Mouse (Mus musculus) cerebellum, adult 2 months (tissue): ENCODE results near the gene Umad1.

ENCODE experiments used
- CTCF ChIP-seq: fragments of 200-500 bp; IDR thresholded peaks from 2 replicates; pipeline ENCODE4 v1.5.1; 2011; ENCODE audit warnings: low read depth, mild to moderate bottlenecking, control low read depth, low read length, moderate library complexity, borderline replicate concordance; ENCODE audit not compliant: insufficient read depth
- POLR2A ChIP-seq: fragments of 200-500 bp; IDR thresholded peaks from 2 replicates; pipeline ENCODE4 v1.6.1; 2011; ENCODE audit warnings: low read length, control low read depth, borderline replicate concordance; ENCODE audit not compliant: insufficient read depth

- TF ChIP-seq CTCF (no peak), POLR2A (no peak)
These were observed 225.6 kb downstream of the Umad1 start for GRCm38 (mm10) chr6:8484437-8485275.
